Mouse (Mus musculus): ENCODE results near the gene Unc45a. TPM values are rescaled to one million over a fixed set of nuclear protein-coding genes. Genes with fewer than 3 reads are reported as not detected.

The Unc45a gene
- total RNA-seq, 4 experiments from 2014 or later: 12.2 to 16.0 (median 15.2) TPM

DNA sequence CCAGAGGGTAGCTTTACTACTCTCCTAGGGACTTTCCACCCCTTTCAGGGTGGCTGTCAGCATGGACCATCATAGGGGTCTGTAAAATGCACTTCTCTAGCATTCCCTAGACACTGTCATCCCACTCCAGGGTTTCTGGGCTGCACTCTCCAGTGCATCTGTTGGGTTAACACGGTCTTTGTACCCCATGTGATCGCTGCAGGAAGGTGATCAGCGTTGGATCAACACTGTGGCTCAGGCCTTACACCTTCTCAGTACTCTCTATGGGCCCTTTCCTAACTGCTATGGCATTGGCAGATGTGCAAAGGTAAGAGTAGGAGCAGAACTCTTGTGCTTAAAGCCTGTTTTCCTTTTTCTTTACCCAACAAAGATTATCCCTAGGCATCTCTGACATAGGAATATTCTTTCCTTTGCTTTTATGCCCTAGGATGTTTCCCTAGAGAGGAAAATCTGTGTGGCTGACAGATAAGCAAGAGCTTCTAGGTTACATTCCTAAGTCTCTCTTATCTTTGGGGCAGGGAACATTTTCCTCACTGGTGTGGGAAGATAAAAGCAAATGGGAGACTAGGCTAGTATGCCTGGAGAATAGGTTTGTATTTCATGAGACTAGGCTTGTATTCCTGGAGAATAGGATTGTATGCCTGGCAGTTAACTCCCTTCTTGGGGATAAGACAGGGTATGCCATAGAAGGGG is 57.4 kb downstream of the Unc45a start:
- DNase-seq (ENCODE audit: low spot score): no peak

DNA sequence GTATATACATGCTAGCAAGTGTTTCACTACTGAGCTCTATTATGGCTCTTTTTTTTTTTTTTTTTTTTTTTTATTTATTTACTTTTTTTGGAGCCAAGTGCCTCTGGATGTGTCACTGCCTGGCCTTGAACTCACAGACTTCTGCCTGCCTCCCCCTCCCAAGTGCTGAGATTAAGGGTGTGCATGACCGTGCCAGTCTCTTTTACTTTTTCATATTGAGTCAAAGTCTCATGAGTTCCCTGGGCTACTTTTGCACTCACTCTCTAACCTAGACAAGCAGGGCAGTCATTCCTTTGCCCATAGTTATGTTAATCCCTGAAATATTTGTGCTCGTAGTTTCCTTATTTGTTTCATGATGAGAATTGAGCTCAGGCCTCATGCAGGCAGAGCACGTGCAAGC is 59.2 kb downstream of the Unc45a start:
- DNase-seq (ENCODE audit: low spot score): no peak

DNA sequence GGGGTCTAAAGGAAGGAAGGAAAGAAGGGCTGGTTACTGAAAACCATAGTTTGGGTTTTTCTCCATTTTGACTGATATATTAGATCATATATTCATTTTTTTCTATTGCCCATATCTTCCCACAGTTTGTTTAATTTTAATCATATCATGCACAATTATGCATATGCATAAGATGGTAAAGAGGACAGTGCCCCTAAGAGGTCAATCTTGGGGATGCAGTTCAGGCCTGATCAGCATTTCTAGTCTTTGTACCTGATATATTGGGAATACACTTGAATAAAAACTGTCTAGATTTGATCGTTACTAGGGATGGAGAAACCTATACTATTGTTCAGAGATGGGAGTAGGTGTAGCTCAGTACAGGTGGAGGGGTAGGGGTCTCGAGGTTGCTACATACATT is 59.8 kb downstream of the Unc45a start:
- no peak for DNase-seq (ENCODE audit: low spot score)

DNA sequence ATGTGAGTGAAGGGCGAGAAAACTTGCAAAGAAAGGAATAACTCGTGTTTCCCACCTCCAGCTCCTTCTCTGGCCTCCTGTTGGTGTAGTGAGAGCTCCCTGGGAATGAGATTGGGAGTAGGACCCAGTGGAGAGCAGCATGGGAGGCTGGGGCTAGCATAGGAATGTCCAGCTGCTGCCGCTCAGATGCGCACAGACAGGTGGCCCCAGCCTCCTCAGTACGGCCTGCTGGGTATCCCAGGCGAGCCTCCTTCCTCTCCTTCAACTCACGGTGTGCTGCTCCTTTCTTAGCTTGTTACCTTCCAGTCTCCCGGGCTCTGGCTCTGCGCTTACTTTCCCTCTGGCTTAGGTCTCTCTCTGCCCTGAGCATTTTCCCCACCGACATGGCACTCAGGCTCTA is 60.8 kb downstream of the Unc45a start:
- no peak for DNase-seq (ENCODE audit: low spot score)

DNA sequence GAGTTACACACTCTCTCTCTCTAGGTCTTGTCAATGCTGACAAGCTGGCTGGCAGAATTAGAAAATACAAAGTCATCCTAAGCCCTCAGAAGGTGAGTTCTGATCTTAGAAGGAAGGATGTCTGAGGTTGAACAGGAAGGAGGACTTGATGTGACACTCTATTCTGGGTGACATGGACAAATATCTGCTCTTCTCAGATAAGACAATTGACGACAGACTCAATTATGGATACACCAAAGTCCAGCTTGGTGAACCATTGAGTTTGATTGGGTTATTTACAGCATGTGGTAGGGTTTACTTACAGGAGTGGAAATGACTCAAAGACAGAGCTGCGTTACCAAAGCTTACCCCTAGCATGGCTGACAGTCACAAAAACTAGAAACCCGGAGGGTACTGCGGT is 64.4 kb downstream of the Unc45a start:
- DNase-seq (ENCODE audit: low spot score): no peak

Other genes with a start within 250 kb of the Unc45a start
- gene Idh2, start 225.6 kb downstream of the Unc45a start, total RNA-seq (2022): 1,000 to 10,000 TPM; 2,287 to 2,565 (median 2,388) TPM
- gene Sema4b, start 154.2 kb downstream of the Unc45a start, total RNA-seq (2022): 10 to 100 TPM; 10.9 to 14.0 (median 11.7) TPM
- 10 to 100 TPM; 12.7 to 19.1 (median 16.5) TPM for gene Cib1, start 108.2 kb downstream of the Unc45a start, total RNA-seq (2022)
- gene Gdpgp1, start 108.1 kb downstream of the Unc45a start, total RNA-seq (2022): 1 to 10 TPM; 1.7 to 2.1 (median 2.0) TPM
- under 1 TPM; 0.19 to 0.72 (median 0.24) TPM for gene Ttll13, start 94.6 kb downstream of the Unc45a start, total RNA-seq (2022)
- 10 to 100 TPM; 26.2 to 28.6 (median 27.2) TPM for gene Ngrn, start 79.8 kb downstream of the Unc45a start, total RNA-seq (2022)
- 1 to 10 TPM; 5.6 to 9.0 (median 7.2) TPM for gene Vps33b, start 71.4 kb downstream of the Unc45a start, total RNA-seq (2022)
- gene Prc1, start 46.6 kb downstream of the Unc45a start, total RNA-seq (2022): 1 to 10 TPM in 3 of 4 experiments, under 1 TPM in 1; 0.72 to 3.1 (median 1.5) TPM
- gene Rccd1, start 16.6 kb downstream of the Unc45a start, total RNA-seq (2022): 1 to 10 TPM; 4.6 to 6.4 (median 5.3) TPM
- gene Hddc3, start 2.1 kb upstream of the Unc45a start, total RNA-seq (2022): 10 to 100 TPM; 33.3 to 40.0 (median 35.9) TPM
- gene Man2a2, start 30.4 kb upstream of the Unc45a start, total RNA-seq (2022): 10 to 100 TPM; 61.2 to 66.5 (median 62.8) TPM
- 10 to 100 TPM in 2 of 4 experiments, 1 to 10 TPM in 2; 6.4 to 13.5 (median 9.1) TPM for gene Fes, start 46.9 kb upstream of the Unc45a start, total RNA-seq (2022)
- gene Furin, start 64.4 kb upstream of the Unc45a start, total RNA-seq (2022): 100 to 1,000 TPM in 2 of 4 experiments, 10 to 100 TPM in 2; 91.9 to 122 (median 99.2) TPM
- 1 to 10 TPM in 2 of 4 experiments, under 1 TPM in 2; 0.57 to 1.7 (median 1.2) TPM for gene Blm, start 194.1 kb upstream of the Unc45a start, total RNA-seq (2022)